Mouse (Mus musculus) neural tube, embryonic 14.5 days (tissue): ENCODE results near the gene Chrm3. TPM values are rescaled to one million over a fixed set of nuclear protein-coding genes. Genes with fewer than 3 reads are reported as not detected.
A peak's percentile ranks its signal among the peaks of the same experiment; 100 is the strongest.
"Not testable (repeated sequence)": the region's sequence is repeated elsewhere in the genome, so short reads cannot be mapped to it uniquely, and the experiment has no call there.

Experiments
- ATAC-seq: fragments of 200-750 bp; cut with Nextera tagmentation; 2 replicates; pipeline ENCODE4 v1.8.0; 2017; ENCODE audit warnings: low read depth, mild to moderate bottlenecking, moderate TSS enrichment, moderate library complexity
- H3K27ac ChIP-seq: fragments of 300-500 bp; sonication (generic); 2 replicates; pipeline ENCODE4 v1.5.1; 2014; ENCODE audit warnings: low read depth, mild to moderate bottlenecking, control low read depth, low read length, moderate library complexity, mixed read lengths
- H3K27me3 ChIP-seq: fragments of 300-500 bp; sonication (generic); 2 replicates; pipeline ENCODE4 v1.6.1; 2014; ENCODE audit warnings: low read length; ENCODE audit not compliant: control insufficient read depth, insufficient read depth
- H3K36me3 ChIP-seq: fragments of 300-500 bp; sonication (generic); 2 replicates; pipeline ENCODE4 v1.6.1; 2014; ENCODE audit warnings: low read length, mixed read lengths; ENCODE audit not compliant: control insufficient read depth, insufficient read depth
- H3K4me1 ChIP-seq: fragments of 300-500 bp; sonication (generic); 2 replicates; pipeline ENCODE4 v1.6.1; 2014; ENCODE audit warnings: low read length; ENCODE audit not compliant: control insufficient read depth, insufficient read depth
- H3K4me2 ChIP-seq: fragments of 300-500 bp; sonication (generic); 2 replicates; pipeline ENCODE4 v1.6.1; 2014; ENCODE audit warnings: mild to moderate bottlenecking, low read depth, low read length, control low read depth
- H3K4me3 ChIP-seq: fragments of 300-500 bp; sonication (generic); 2 replicates; pipeline ENCODE4 v1.5.1; 2014; ENCODE audit warnings: low read depth, low read length, control low read depth, mixed read lengths
- H3K9ac ChIP-seq: fragments of 300-500 bp; sonication (generic); replicated peaks from 2 replicates; pipeline ENCODE4 v1.6.1; 2014; ENCODE audit warnings: low read depth, mild to moderate bottlenecking, control low read depth, low read length, mixed read lengths
- H3K9me3 ChIP-seq: fragments of 300-500 bp; sonication (generic); 2 replicates; pipeline ENCODE4 v1.6.1; 2016; ENCODE audit warnings: low read length; ENCODE audit not compliant: control insufficient read depth
- WGBS: fragments of 180-500 bp; shearing (Covaris S2); extraction: QIAGEN DNeasy Blood & Tissue Kit; methylation state at CpG from one replicate; pipeline ENCODE4 v1.1.7; 2014; 5-methylcytosine and 5-hydroxymethylcytosine counted together
- polyA plus RNA-seq: library from polyadenylated mRNA; unstranded; fragments of >200 nt; fragmentation: Nextera tagmentation; extraction: Ambion mirVana; gene quantifications from 2 replicates; pipeline ENCODE4 v1.2.1, GENCODE M21; 2014

Chrm3 gene
- polyA plus RNA-seq = 2.1 and 5.2 TPM in 2 replicates

DNA sequence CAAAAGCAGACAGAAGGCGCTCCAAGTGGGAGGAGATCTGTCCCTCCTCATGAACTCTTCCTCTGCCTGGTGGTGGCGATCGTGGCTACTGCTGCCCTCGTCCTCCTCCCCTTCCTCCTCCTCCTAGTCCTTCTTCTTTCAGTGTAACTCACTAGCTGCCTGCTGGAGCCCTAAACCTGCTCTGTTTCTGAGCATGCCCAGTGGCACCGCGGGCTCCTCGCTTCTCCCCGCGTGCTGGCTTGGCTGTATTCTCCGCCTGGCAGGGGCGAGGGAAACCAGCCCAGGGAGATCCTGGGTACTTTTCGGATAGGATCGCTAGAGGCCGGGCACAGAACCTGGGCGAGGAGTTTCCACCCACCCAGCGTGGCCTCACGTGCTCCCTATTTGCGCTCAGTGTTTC lies at the start of gene Chrm3:
Chrm3 (minus strand) TSS at position 71 of the 400 bp plus-strand sequence.
- H3K4me1 ChIP-seq = 0 out of 2 replicates have a peak, but pooled peaks cover 2% of the 10 kb centered on the region
- H3K27me3 ChIP-seq = peaks cover 21% of the 10 kb centered on the region

DNA sequence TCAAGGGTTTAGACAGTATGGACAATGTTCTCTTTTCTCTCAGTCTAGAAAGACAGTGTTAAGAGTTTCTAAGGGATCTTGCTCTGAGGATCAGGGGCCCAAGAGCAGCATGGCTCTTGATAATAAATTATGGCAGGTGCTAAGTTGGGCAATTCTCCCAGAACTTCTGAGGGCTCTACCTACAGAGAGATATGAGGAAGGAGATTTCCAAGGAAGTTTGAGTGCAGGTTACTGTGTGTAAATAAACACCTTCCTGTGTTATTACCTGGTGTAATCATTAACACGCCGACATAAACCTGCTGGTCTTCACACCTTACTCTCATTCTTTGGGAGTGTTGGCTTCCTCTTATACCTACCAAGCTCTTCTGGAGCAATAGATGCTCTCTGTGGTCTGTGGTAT lies 33.7 kb upstream of the Chrm3 start:
- H3K9me3 ChIP-seq = no peaks in the 10 kb centered on the region
- no peaks in the 10 kb centered on the region for H3K36me3 ChIP-seq
- ATAC-seq = no peak
- H3K9ac ChIP-seq = no peak overlapping the region
- WGBS = 98% methylated on average over 2 of the region's 2 CpGs
- H3K4me2 ChIP-seq = no peak overlapping the region
- H3K4me3 ChIP-seq = no peak overlapping the region
- H3K27me3 ChIP-seq = no peaks in the 10 kb centered on the region
- no peak overlapping the region for H3K27ac ChIP-seq
- H3K4me1 ChIP-seq = no peaks in the 10 kb centered on the region

More for the DNA sequence above, at the start of gene Chrm3:
- peak; percentile 89 for ATAC-seq
- Histone ChIP-seq H3K9me3 (no peaks in the 10 kb centered on the region), H3K4me2 (peak within 1 kb of the TSS; percentile 96), H3K9ac (peak within 1 kb of the TSS; percentile 59), H3K36me3 (no peaks in the 10 kb centered on the region), H3K27ac (no peak within 1 kb of the TSS; the same call in 1 of the 2 replicates), H3K4me3 (peak within 1 kb of the TSS; percentile 64)
- WGBS = 2% methylated on average over 18 of the region's 18 CpGs

DNA sequence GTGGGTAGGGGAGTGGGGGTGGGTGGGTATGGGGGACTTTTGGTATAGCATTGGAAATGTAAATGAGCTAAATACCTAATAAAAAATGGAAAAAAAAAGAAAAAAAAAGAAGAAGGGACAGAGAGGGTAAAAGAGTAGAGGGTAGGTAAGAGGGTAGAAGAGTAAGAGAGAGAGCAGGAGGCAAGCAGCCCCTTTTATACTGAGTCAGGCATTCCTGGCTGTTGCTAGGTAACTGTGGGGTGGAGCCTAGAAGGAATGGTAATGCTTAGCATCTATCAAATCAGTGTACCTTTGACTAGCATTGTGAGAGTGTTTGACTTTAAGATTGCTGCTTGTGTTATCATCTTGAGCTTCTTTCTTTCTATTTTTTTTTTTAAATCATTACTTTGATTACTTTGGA lies 14.8 kb upstream of the Chrm3 start:
- H3K9ac ChIP-seq, H3K4me3 ChIP-seq, H3K9me3 ChIP-seq, H3K27ac ChIP-seq, ATAC-seq, H3K4me1 ChIP-seq, H3K4me2 ChIP-seq, H3K27me3 ChIP-seq, H3K36me3 ChIP-seq: not testable (repeated sequence)

DNA sequence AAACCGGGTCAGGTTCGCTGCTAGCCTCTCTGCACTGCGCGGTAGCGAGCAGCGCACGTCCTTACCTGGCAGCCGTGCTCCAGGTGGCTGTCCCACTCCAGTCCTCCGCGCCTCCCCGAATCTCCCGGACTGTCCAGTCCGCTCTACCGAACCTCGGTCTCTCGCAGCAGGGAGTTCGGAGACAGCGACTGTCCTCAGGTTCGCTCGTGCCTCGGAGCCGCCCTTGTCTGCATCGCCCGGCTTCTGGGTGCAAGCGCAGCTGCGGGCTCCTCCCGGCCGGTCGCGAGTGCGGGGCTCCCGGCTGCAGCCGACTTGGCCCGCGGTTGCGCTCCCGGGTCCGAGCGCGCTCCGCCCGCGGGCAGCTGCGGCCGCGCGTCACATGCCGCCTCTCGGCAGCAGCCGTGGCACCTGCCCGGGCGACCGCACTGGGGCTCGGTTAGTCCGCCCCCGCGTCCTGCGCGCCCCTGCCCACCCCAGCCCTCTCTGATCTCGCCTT lies 400 bp downstream of the Chrm3 start:
- peak; percentile 80 for ATAC-seq
- WGBS = under 1% methylated on average over 57 of the region's 60 CpGs

DNA sequence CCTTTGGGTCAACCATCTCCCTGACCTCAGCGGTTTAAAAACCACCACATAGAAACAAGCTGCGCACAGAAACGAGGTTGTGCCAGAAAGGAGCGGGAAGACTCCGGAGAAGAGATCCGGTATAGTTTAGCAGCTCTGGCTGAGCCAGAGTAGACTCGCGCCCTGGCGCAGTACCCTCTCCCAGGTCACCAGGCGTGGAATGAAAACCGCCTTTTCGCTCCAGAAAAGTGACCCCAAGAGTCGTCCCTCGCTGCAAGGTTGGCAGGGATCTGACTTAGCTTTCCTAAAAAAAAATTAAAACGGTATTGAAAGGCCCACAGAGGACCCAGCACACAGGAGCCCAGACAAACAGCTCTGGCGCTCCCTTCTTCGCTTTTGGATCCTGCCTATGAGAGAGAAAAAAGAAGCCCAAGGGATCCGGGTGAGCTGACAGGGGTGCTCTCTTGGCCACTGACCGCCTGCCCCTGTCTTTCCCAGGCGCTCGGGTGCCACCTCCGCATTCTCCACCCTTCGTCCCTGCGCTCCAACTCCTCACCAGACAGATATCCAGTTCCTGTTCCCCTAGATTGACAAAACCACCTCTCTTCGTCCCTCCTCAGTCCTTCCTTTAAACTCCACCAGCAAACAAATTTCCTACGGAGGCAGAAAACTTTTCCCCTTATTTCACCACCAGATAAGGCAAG lies 990 bp downstream of the Chrm3 start:
- Histone ChIP-seq H3K36me3 (no peaks in the 10 kb centered on the region), H3K27ac (no peak overlapping the region), H3K9me3 (no peaks in the 10 kb centered on the region), H3K27me3 (peaks cover 21% of the 10 kb centered on the region), H3K9ac (peak overlapping the region; percentile 59), H3K4me1 (0 out of 2 replicates have a peak, but pooled peaks cover 2% of the 10 kb centered on the region), H3K4me3 (peak overlapping the region; percentile 64), H3K4me2 (peak overlapping the region; percentile 96)
- ATAC-seq = 0 out of 2 replicates have a peak, but pooled peaks have one; percentile 1
- 2% methylated on average over 26 of the region's 26 CpGs for WGBS

More for the DNA sequence above, 400 bp downstream of the Chrm3 start:
- peak overlapping the region; percentile 96 for H3K4me2 ChIP-seq
- H3K9me3 ChIP-seq = no peaks in the 10 kb centered on the region
- peaks cover 21% of the 10 kb centered on the region for H3K27me3 ChIP-seq
- 0 out of 2 replicates have a peak, but pooled peaks cover 2% of the 10 kb centered on the region for H3K4me1 ChIP-seq
- peak overlapping the region; percentile 59 for H3K9ac ChIP-seq
- peak overlapping the region; percentile 64 for H3K4me3 ChIP-seq
- no peaks in the 10 kb centered on the region for H3K36me3 ChIP-seq
- no peak overlapping the region for H3K27ac ChIP-seq

DNA sequence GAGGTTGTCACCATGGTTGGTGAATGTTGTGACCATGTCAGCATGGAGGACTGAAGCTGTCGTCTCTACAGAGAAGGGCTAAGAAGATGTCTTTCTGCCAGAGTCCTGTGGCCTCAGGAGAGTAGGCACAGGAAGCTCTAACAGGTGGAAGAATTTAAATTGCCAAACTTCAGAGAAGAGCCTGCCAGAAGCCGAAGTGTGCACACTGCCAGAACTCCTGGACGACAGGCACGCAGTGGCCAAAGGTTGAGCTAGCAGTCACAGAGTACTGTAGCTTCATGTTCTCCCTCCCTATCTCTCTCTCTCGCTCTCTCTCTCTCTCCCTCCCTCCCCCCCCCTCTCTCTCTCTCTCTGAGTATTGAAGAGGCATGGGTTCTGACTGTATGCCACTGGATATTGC lies 4.9 kb downstream of the Chrm3 start:
- H3K4me1 ChIP-seq = 0 out of 2 replicates have a peak, but pooled peaks cover 2% of the 10 kb centered on the region
- H3K36me3 ChIP-seq = no peaks in the 10 kb centered on the region
- H3K9me3 ChIP-seq = no peaks in the 10 kb centered on the region
- peaks cover 14% of the 10 kb centered on the region for H3K27me3 ChIP-seq
- no peak overlapping the region for H3K4me2 ChIP-seq
- WGBS = 87% methylated on average over 5 of the region's 5 CpGs
- no peak overlapping the region for H3K27ac ChIP-seq
- H3K9ac ChIP-seq = no peak overlapping the region
- no peak overlapping the region for H3K4me3 ChIP-seq
- no peak for ATAC-seq

DNA sequence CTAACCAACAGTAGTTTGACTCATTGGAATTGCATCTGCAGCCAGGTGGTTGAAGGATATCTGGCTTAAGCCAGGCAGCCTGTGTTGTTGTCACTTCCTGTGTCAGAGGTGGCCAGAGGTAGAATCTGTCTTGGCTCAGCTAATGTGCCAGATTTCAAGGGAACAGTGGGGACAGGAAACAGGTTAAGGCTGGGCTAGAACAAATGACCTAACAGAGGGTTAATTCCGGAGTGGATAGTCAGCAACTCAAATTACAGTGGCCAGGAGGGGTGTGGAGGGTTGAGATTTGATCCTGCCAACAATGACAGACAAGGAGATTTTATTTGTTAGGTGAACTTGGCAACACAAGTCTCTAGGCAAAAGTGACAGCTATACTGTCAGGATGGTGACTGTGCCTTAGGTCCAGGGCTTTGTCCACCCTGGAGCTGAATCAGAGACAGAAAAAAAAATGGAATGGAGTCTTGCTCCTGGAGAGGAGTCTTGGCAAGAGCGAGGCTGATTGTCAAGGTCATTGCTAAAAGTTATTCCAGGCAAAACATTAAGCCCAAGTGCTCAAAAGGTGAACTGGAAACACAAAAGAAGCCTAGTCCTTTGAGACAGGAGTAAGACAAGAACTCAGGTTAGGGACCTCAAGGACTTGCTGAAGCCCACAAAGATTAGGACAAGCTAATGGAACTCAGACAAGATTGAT lies 5.6 kb downstream of the Chrm3 start:
- Histone ChIP-seq H3K36me3 (no peaks in the 10 kb centered on the region), H3K27ac (no peak overlapping the region), H3K9me3 (no peaks in the 10 kb centered on the region), H3K4me2 (no peak overlapping the region), H3K9ac (no peak overlapping the region), H3K4me3 (no peak overlapping the region), H3K27me3 (peaks cover 9% of the 10 kb centered on the region), H3K4me1 (0 out of 2 replicates have a peak, but pooled peaks cover 2% of the 10 kb centered on the region)
- 80% methylated on average over 2 of the region's 2 CpGs for WGBS
- ATAC-seq = no peak

DNA sequence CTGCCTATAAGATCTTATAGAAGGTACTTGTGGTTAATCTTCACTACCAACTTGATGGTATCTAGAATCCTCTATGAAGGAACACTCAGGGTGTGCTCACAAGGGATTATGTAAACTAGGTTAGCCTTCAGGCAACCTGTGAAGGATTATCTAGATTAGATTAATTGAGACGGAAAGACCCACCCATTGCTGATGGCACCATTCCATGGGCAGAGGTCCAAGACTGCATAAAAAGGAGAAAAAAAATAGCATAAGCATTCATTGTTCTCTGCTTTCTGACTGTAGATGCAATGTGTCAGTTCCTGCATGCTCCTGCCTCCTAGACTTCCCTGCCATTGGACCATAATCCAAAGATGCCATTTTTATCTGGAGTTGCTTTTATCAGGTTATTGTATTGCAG lies 8.5 kb downstream of the Chrm3 start:
- Histone ChIP-seq H3K9me3 (no peaks in the 10 kb centered on the region), H3K4me2 (no peak overlapping the region), H3K4me3 (no peak overlapping the region), H3K27me3 (no peaks in the 10 kb centered on the region), H3K27ac (no peak overlapping the region), H3K4me1 (no peaks in the 10 kb centered on the region), H3K36me3 (no peaks in the 10 kb centered on the region), H3K9ac (no peak overlapping the region)
- 85% methylated on average over 1 of the region's 1 CpGs for WGBS
- ATAC-seq = no peak

DNA sequence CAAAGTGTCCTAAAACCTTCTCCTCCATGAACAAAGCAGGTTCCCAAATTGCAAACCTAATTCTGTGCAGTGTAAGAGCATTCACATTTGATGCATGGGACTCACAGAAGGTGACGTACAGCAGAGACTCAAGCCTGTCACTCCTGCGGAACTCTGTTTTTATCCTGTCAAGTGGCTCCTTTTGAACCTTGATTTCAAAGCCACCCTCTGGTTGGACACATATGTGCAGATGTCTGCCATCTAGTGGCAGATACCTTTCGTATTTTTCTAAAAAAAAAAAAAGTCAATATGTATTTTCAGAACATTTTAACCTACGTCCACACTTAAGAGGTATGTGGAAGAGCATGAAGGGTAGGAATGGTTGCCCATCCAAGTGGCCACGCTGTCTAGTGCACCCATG lies 16.3 kb downstream of the Chrm3 start:
- Histone ChIP-seq H3K9ac (no peak overlapping the region), H3K4me1 (no peaks in the 10 kb centered on the region), H3K27me3 (no peaks in the 10 kb centered on the region), H3K27ac (no peak overlapping the region), H3K4me2 (no peak overlapping the region), H3K9me3 (no peaks in the 10 kb centered on the region), H3K36me3 (no peaks in the 10 kb centered on the region), H3K4me3 (no peak overlapping the region)
- ATAC-seq = no peak
- 77% methylated on average over 5 of the region's 5 CpGs for WGBS
